Mouse (Mus musculus): Measurements from ENCODE around the gene Krtap10-4.

DNA sequence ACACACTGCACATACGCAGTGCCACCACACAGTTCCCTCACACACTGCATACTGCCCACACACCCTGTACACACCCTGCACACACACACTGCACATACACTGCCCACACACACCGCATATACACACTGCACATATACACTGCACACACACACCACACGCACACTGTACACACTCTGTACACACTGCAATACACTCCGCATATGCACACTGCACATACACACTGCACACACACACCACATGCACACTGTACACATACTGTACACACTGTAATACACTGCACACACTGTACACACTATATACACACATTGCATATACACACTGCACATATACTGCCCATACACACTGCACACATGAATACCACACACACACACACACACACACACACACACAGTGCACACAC lies 8.4 kb downstream of the Krtap10-4 start:
- TF ChIP-seq EP300 (IDR thresholded peaks at IDR 0.05; ENCODE audit: low read depth in 1 of 2, low read length in 2 of 2) (no peak), MAFK (IDR thresholded peaks at IDR 0.05; ENCODE audit: borderline replicate concordance, low read depth, low read length) (no peak), ELF1 (IDR thresholded peaks at IDR 0.05; ENCODE audit: low read depth, low read length) (no peak), CTCF (IDR thresholded peaks at IDR 0.05 in 2 of 3, conservative IDR thresholded peaks at IDR 0.05 in 1 of 3; ENCODE audit: control insufficient read depth in 1 of 3, insufficient read depth in 1 of 3, low read depth in 2 of 3, low read length in 3 of 3, poor library complexity in 1 of 3, severe bottlenecking in 1 of 3) (no peak), POLR2A (IDR thresholded peaks at IDR 0.05; ENCODE audit: control insufficient read depth in 1 of 2, insufficient read depth in 1 of 2, low read depth in 1 of 2, low read length in 2 of 2, poor library complexity in 1 of 2) (no peak), USF1 (IDR thresholded peaks at IDR 0.05; ENCODE audit: low read depth, low read length) (no peak), MAZ (IDR thresholded peaks at IDR 0.05; ENCODE audit: low read depth, low read length) (no peak), ZC3H11A (IDR thresholded peaks at IDR 0.05; ENCODE audit: low read depth, low read length) (no peak), KAT2A (conservative IDR thresholded peaks at IDR 0.05; ENCODE audit: low read depth, low read length) (no peak), SIN3A (IDR thresholded peaks at IDR 0.05; ENCODE audit: low read length) (no peak), ZNF384 (IDR thresholded peaks at IDR 0.05; ENCODE audit: low read depth, low read length) (no peak), SMC3 (IDR thresholded peaks at IDR 0.05; ENCODE audit: low read depth, low read length) (no peak)

Measured in MEL (cell line).